Mouse (Mus musculus) kidney, postnatal 0 days (tissue): ENCODE measurements around the gene Nop53. TPM values are rescaled to one million over a fixed set of nuclear protein-coding genes. Genes with fewer than 3 reads are reported as not detected.
A peak's percentile ranks its signal among the peaks of the same experiment; 100 is the strongest.

Experiments used
- ATAC-seq: fragments of 200-750 bp; cut with Nextera tagmentation; replicated peaks from 2 replicates; pipeline ENCODE4 v1.8.0; 2017; ENCODE audit warnings: low read depth, moderate number of reproducible peaks, moderate TSS enrichment, moderate library complexity; ENCODE audit not compliant: low FRiP score
- DNase-seq: peaks from one replicate; pipeline ENCODE4 v3.0.0-alpha.2; 2016; ENCODE audit warnings: low spot score
- H3K27ac ChIP-seq: fragments of 300-500 bp; sonication (generic); 2 replicates; pipeline ENCODE4 v1.5.1; 2014; ENCODE audit warnings: mild to moderate bottlenecking
- H3K27me3 ChIP-seq: fragments of 300-500 bp; sonication (generic); 2 replicates; pipeline ENCODE4 v1.6.1; 2014; ENCODE audit warnings: low read length, mixed read lengths; ENCODE audit not compliant: insufficient read depth
- H3K36me3 ChIP-seq: fragments of 300-500 bp; sonication (generic); 2 replicates; pipeline ENCODE4 v1.6.1; 2014; ENCODE audit warnings: low read length, mixed read lengths; ENCODE audit not compliant: insufficient read depth
- H3K4me1 ChIP-seq: fragments of 300-500 bp; sonication (generic); replicated peaks from 2 replicates; pipeline ENCODE4 v1.6.1; 2014; ENCODE audit warnings: antibody characterized with exemption, low read length, mixed read lengths; ENCODE audit not compliant: insufficient read depth
- H3K4me2 ChIP-seq: fragments of 300-500 bp; sonication (generic); 2 replicates; pipeline ENCODE4 v1.6.1; 2014; ENCODE audit warnings: mild to moderate bottlenecking, low read length, moderate library complexity, mixed read lengths
- H3K4me3 ChIP-seq: fragments of 300-500 bp; sonication (generic); replicated peaks from 2 replicates; pipeline ENCODE4 v1.5.1; 2014; ENCODE audit warnings: low read depth, low read length
- H3K9ac ChIP-seq: fragments of 300-500 bp; sonication (generic); 2 replicates; pipeline ENCODE4 v1.6.1; 2014; ENCODE audit warnings: low read depth, low read length
- H3K9me3 ChIP-seq: fragments of 300-500 bp; sonication (generic); replicated peaks from 2 replicates; pipeline ENCODE4 v1.6.1; 2016; ENCODE audit warnings: low read length, inconsistent platforms, mixed read lengths
- CTCF ChIP-seq: IDR thresholded peaks from 2 replicates; pipeline ENCODE4 v1.5.1; 2016; ENCODE audit warnings: antibody characterized with exemption, low read depth, mild to moderate bottlenecking, moderate library complexity
- WGBS: fragments of 180-500 bp; shearing (Covaris S2); extraction: QIAGEN DNeasy Blood & Tissue Kit; methylation state at CpG from one replicate; pipeline ENCODE4 v1.1.7; 2014; 5-methylcytosine and 5-hydroxymethylcytosine counted together
- polyA plus RNA-seq: library from polyadenylated mRNA; unstranded; fragments of >200 nt; fragmentation: Nextera tagmentation; extraction: Ambion mirVana; gene quantifications from 2 replicates; pipeline ENCODE4 v1.2.1, GENCODE M21; 2015

The Nop53 gene
- polyA plus RNA-seq, 1 experiment from 2014 or later = 221 TPM

DNA sequence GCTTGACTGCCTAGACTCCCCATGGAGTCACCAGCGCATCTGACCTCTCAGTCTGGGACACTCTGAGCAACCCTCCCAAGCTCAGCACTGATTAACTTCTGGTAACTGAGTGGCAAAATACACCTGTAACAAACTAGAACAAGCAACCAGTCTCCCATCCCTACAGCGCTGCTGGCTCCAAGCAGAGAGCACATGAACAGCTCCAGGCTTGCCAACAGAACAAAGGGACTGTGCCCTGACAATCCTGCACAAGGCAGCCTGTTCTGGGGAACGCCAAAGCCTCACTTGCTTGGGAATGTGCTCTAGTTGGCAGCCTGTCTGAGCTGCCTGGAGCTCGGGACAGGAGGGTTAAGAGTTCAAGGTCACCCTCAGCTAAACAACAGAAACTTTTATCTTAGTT is 35.7 kb upstream of the Nop53 start:
- no peaks in the 10 kb centered on the region for H3K27me3 ChIP-seq
- H3K4me1 ChIP-seq = no peaks in the 10 kb centered on the region
- DNase-seq (no peak), ATAC-seq (peak; percentile 72)
- H3K4me3 ChIP-seq = no peak overlapping the region
- H3K9me3 ChIP-seq = no peaks in the 10 kb centered on the region
- peak overlapping the region; percentile 47; the same call in 1 of the 2 replicates for H3K27ac ChIP-seq
- peaks cover 14% of the 10 kb centered on the region for H3K36me3 ChIP-seq
- no peak overlapping the region for H3K4me2 ChIP-seq
- no peak for TF ChIP-seq CTCF
- no peak overlapping the region for H3K9ac ChIP-seq
- WGBS = 78% methylated on average over 4 of the region's 4 CpGs

DNA sequence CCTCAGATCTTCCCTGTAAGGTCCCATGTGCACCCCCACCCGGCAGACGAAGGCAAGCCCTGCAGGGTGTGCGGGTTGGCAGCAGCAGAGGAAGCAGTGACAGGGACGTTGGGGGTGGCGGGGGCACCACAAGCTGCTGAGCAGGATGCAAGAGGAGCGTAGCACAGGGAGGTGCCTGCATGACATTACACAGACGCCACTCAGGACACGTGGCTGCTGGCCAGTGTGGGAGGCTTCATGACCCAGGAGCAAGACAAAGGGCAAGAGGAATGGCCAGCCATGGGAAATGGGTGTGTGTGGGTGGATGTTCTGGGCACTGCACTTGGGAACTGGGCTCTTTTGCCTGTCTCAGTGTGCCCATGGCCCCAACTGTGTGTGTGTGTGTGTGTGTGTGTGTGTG is 34.4 kb upstream of the Nop53 start:
- no peak overlapping the region for H3K4me2 ChIP-seq
- H3K36me3 ChIP-seq = peaks cover 18% of the 10 kb centered on the region
- H3K4me1 ChIP-seq = no peaks in the 10 kb centered on the region
- H3K9me3 ChIP-seq = no peaks in the 10 kb centered on the region
- DNase-seq (no peak), ATAC-seq (no peak; the same call in 1 of the 2 replicates)
- TF ChIP-seq CTCF = no peak
- WGBS = 68% methylated on average over 8 of the region's 8 CpGs
- no peak overlapping the region for H3K27ac ChIP-seq
- H3K27me3 ChIP-seq = no peaks in the 10 kb centered on the region
- H3K9ac ChIP-seq = no peak overlapping the region
- H3K4me3 ChIP-seq = no peak overlapping the region

DNA sequence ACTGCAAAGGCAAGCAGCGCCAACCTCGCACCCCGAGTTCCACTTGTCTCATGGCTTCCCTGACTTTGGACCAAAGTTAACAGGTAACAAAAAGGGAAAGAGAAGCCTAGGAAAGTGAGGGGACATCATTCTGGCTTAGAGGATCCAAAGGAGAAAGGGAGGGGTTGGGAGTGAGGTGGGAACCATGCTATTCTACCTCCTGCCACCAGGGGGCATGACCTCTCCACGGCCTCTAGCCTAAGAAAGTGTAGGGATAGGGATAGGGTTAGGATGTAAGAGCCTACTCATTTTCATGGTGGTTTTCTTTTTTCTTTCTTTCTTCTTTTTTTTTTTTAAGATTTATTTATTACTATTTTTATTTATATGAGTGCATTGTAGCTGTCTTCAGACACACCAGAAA is 30.0 kb upstream of the Nop53 start:
- ATAC-seq (no peak), DNase-seq (peak; percentile 63)
- TF ChIP-seq CTCF = peak; percentile 96
- WGBS = 69% methylated on average over 4 of the region's 4 CpGs
- H3K9ac ChIP-seq = no peak overlapping the region
- H3K4me1 ChIP-seq = no peaks in the 10 kb centered on the region
- H3K4me2 ChIP-seq = no peak overlapping the region
- no peak overlapping the region for H3K27ac ChIP-seq
- peaks cover 41% of the 10 kb centered on the region for H3K36me3 ChIP-seq
- no peaks in the 10 kb centered on the region for H3K27me3 ChIP-seq
- H3K9me3 ChIP-seq = no peaks in the 10 kb centered on the region
- H3K4me3 ChIP-seq = no peak overlapping the region

DNA sequence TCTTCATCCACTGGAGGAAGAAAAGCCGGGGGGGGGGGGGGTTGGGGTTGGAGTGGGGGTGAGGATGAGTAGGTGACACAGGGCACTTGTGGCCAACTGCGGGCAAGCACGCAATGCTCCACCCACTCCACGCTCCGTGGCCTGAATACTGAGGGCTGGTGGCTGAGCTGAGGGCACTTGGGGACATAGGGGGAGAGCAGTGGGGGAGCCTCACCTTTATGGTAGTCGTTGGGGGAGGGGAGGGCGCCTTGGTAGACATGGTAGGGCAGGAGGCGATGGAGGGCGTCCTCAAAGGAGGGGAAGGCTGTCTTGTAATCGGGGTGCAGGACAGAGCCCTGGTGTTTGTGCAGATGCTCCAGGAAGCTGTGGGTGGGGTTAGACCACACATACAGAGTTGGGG is 29.6 kb upstream of the Nop53 start:
- no peak overlapping the region for H3K4me3 ChIP-seq
- H3K4me2 ChIP-seq = no peak overlapping the region
- TF ChIP-seq CTCF = no peak
- no peaks in the 10 kb centered on the region for H3K27me3 ChIP-seq
- H3K27ac ChIP-seq = no peak overlapping the region
- DNase-seq (no peak), ATAC-seq (peak; percentile 23; the same call in 1 of the 2 replicates)
- peaks cover 41% of the 10 kb centered on the region for H3K36me3 ChIP-seq
- no peak overlapping the region for H3K9ac ChIP-seq
- 92% methylated on average over 10 of the region's 10 CpGs for WGBS
- H3K9me3 ChIP-seq = no peaks in the 10 kb centered on the region
- no peaks in the 10 kb centered on the region for H3K4me1 ChIP-seq

DNA sequence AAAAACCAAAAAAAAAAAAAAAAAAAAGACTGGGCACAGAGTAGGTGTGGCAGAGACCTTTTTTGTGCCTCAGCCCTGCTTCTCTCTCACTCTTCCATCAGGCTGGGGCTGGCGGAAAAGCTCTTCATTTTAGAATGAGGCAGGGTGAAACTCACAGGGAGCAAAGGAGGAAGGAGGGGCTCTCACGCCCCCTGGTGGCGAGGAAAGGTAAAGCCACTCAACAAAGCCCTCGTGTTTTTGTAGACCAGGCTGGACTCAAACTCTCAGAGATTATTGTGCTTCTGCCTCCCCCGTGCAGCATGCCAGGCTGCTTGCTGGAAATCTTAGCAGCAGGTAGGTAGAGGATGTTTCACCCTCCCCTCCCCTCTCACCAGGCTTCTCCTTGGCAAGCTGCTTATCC is 28.8 kb upstream of the Nop53 start:
- Histone ChIP-seq H3K4me2 (no peak overlapping the region), H3K4me1 (no peaks in the 10 kb centered on the region), H3K4me3 (no peak overlapping the region), H3K36me3 (peaks cover 41% of the 10 kb centered on the region), H3K9me3 (no peaks in the 10 kb centered on the region), H3K27me3 (no peaks in the 10 kb centered on the region), H3K9ac (no peak overlapping the region), H3K27ac (no peak overlapping the region)
- TF ChIP-seq CTCF = peak; percentile 81
- ATAC-seq = no peak
- peak; percentile 49 for DNase-seq
- WGBS = 58% methylated on average over 5 of the region's 5 CpGs

DNA sequence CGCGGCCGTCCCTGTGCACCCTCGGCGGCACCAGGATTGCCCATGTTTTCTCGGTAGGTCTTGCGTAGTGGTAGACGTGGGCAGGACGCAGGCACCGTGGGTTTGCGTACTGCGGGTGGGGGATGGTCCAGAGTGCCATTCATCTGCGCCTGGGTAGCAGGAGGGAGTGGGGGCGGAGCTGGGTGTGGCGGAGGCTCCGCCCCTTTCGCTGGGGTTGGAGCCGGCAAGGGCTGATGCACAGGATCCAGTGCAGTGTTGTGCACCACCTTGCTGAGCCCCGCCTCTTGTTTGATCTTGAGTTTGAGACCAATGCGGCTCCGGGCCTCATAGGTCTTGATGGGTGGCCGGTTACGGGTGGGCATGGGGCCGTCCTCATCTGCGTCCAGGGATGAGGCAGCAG is 26.4 kb upstream of the Nop53 start:
- no peaks in the 10 kb centered on the region for H3K27me3 ChIP-seq
- no peak overlapping the region for H3K9ac ChIP-seq
- 0 out of 2 replicates have a peak, but pooled peaks have one; percentile 2 for ATAC-seq
- WGBS = 66% methylated on average over 25 of the region's 25 CpGs
- H3K4me3 ChIP-seq = no peak overlapping the region
- DNase-seq = no peak
- peaks cover 34% of the 10 kb centered on the region for H3K36me3 ChIP-seq
- H3K9me3 ChIP-seq = no peaks in the 10 kb centered on the region
- TF ChIP-seq CTCF = no peak
- H3K4me1 ChIP-seq = no peaks in the 10 kb centered on the region
- no peak overlapping the region for H3K4me2 ChIP-seq
- H3K27ac ChIP-seq = no peak overlapping the region

DNA sequence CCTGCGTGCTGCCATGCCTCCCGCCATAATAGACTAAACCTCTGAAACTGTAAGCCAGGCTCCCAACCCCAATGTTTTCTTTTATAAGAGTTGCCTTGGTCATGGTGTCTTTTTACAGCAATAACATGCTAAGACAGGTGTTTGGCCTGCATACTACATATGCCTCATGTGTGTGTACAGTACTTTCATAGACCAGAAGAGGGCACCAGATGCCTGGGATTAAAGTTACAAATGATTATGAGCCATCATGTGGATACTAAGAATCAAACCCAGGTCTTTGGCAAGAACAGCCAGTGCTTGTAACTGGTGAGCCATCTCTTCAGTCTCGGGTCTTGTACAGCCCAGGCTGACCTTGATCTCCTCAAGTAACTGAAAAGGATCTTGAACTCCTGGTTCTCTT is 23.8 kb upstream of the Nop53 start:
- H3K9me3 ChIP-seq = no peaks in the 10 kb centered on the region
- H3K36me3 ChIP-seq = peaks cover 30% of the 10 kb centered on the region
- ATAC-seq (no peak), DNase-seq (no peak)
- H3K4me1 ChIP-seq = no peaks in the 10 kb centered on the region
- peak; percentile 51 for TF ChIP-seq CTCF
- H3K9ac ChIP-seq = no peak overlapping the region
- no peaks in the 10 kb centered on the region for H3K27me3 ChIP-seq
- H3K27ac ChIP-seq = no peak overlapping the region
- WGBS = 87% methylated on average over 3 of the region's 3 CpGs
- no peak overlapping the region for H3K4me3 ChIP-seq
- no peak overlapping the region for H3K4me2 ChIP-seq
